Mouse (Mus musculus) embryo, embryonic 11.5 days (tissue): Measurements from ENCODE around the gene Togaram1.

Experiments used
- DNase-seq: peaks from one replicate; pipeline ENCODE4 v3.0.0-alpha.2; 2012; ENCODE audit warnings: low read depth, low spot score

The Togaram1 gene

DNA sequence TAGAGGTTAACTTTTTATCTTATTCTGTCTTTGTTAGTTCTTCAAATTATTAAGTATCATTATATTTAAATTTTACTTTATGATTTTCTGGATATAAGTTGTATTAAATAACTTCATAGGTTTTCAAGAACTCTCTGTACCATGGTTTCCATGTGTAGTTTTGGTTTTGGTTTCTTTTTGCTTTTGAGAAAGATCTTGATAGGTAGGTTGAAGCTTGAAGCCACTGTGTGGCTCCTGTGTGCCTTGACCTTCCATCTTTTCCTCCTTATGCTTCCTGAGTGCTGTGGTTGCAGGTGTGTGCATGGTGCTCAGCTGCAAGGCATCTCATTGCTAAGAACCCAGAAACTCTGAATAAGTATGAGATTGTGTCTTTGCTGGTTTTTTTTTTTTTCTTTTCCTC is 83.2 kb downstream of the Togaram1 start:
- no peak for DNase-seq

DNA sequence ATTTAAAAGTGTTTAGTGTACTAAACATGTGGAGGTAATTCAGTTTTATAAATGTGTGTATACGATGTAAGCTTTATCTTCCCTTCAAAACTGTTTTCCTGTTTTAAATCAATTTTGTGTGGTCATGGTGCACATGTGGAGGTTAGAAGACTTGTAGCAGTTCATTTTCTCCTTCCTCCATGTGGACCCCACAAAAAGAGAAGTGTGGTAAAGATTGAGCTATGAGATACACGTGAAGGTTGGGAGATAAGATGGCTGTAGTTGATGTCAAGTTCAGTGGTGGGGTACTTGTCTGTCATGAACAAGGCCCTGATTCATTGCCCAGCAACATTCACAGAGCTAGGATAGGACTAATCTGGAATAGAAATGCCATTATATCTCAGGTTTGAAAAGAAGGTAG is 92.6 kb downstream of the Togaram1 start:
- no peak for DNase-seq

DNA sequence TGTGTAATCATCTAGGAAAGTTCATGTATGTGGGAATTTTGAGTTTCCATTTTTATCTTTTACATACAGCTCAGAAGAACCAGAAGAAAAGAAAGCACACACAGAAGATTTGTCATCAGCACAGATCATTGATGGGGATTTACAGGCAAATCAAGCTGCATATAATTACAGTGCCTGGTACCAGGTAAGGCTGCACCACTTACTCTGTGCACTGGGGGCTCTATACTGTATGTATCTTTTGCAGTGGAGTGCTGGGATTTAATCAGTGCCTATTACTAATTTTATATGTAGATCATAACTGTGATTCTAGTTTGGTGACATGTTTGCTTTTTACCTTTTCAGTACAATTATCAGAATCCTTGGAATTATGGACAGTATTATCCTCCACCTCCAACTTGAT is 95.5 kb downstream of the Togaram1 start:
- no peak for DNase-seq

DNA sequence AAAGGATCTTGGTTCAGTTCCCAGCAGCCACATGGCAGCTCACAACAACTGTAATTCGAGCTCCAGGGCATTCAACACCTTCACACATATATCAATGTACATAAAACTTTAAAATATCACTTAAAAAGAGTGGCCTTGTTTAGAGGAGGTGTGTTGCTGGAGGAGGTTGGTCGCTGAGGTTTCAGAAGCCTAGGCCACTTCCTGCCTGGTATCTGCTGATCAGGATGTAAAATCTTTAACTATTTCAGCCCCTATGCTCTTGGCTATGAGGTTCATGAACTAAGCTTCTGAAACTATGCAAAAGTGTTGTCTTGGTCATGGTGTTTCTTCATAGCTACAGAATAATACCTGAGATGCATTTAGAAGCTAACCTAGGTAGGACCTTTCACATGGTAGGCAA is 99.6 kb downstream of the Togaram1 start:
- no peak for DNase-seq

DNA sequence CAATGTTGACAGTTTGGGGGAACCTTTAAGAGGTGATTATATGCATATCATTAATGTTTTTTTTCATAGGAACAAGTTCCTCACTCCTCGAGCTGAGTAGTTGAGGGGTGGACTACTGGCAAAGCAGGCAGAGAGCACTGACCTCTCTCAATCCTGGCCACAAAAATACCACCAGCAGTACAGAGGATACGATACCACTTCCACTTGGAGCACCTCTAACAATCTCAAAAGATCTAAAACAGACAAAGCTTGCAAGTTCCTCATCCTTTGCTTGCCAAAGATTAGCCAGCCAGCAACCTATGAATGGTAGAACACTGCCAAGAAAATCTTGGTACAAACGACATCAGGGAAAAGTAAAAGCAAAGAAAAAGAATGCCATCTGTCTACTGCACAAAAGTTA is 100.6 kb downstream of the Togaram1 start:
- DNase-seq = no peak

DNA sequence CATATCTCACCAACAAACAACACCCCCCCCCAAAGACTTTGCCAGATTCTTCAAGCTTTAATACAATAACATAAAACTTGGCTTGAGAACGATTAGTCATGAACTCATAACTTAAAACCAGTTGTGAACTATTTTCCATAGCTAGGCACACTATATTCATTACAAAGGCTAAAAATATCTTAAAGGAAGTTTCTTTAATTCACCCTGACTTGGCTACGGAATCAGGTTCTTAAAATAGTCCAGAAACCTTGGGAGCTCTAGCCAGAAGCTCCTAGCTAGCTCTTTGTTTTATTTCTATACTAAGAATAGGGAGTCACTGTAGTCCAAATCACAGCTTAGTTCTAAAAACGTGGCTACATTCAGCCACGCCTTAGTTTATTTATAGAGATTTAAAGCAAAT is 102.8 kb downstream of the Togaram1 start:
- no peak for DNase-seq
